ENCODE assay signal across 16 mouse cellular contexts in the genomic region with DNA sequence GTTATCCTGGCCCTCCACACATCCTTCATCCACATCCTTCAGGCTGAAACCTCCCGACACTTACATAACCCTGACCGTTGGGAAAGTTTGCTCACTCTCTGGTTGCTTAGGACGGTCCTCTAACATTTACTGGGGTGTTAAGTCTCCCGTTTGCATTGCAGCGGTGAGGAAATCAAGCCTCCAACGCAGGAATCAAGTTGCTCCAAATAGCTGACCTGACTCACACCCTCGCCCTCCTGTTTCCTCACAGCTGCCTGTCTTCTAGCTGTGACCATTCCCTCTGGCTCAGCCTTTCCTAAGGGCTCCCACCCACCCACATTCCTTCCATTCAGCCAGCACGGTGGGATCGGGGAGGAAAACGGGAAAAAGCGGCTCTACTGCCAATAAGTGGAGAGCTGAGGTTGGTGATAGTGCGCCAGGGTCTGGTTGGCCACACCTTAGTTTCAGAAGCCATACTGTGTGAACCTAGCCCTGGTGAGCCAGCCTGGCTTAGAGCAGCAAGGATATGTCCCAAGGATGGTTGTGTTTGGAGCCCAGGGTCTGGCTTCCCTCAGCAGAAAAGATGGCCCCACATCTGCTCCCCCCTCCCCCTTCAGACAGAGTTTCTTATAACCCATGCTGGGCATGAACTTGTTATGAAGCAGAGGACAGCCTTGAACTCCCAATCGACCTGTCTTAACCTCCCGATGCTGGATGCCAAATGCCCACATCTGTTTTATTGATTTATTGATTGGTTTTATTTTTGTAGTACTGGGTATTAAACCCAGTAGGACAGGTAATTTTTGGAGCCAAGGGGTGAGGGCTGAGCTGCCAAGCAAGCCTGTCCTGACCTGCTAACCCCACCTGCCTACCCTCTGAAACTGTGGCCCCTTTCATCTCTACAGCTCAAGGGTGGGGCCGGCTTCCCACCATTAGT. TPM values are rescaled to one million over a fixed set of nuclear protein-coding genes. Genes with fewer than 3 reads are reported as not detected.
DNase-seq lines count a peak whose midpoint lies in the region; ATAC-seq and TF ChIP-seq lines count a peak whose summit lies in the region.
"Had no signal": no experiment of that assay in that cellular context is flagged by ENCODE, and none has a peak within 500 bp of the region (broad histone marks: within the 10 kb centered on the region; RNA-seq: fewer than 3 reads in every experiment).

No protein-coding gene starts in this region.

- H3K27ac ChIP-seq in gastrocnemius, adult 2 months: peak overlapping the region; percentile 44
- peak overlapping the region; percentile 88 for H3K27ac ChIP-seq in liver, adult 2 months (replicated peaks; ENCODE audit: insufficient read depth, low read depth, low read length)
- no peak overlapping the region; the same call in 1 of the 2 replicates for H3K27ac ChIP-seq in liver, embryonic 12.5 days
- H3K27ac ChIP-seq in liver, postnatal 0 days (ENCODE audit: low read depth): peak overlapping the region; percentile 57
- no peak overlapping the region for H3K27ac ChIP-seq in forebrain, embryonic 11.5 days (ENCODE audit: low read depth, low read length)
- H3K27ac ChIP-seq: embryonic facial prominence, embryonic 12.5 days; hindbrain, embryonic 15.5 days had no signal

- intact Hi-C loops in gastrocnemius, adult 2 months (cut with DNase I): no loop called here
- intact Hi-C loops in gastrocnemius, postnatal 14 days (cut with DNase I; ENCODE audit: low total_unique reads): no loop called here
- intact Hi-C loops in left cerebral cortex, postnatal 14 days (cut with DNase I): no loop called here

- DNase-seq in gastrocnemius, adult 2 months: peak; percentile 48
- DNase-seq in gastrocnemius, postnatal 14 days: no peak
- DNase-seq in liver, adult 2 months (ENCODE audit: extremely low read depth, low read depth, low spot score): peak; percentile 98
- no peak for DNase-seq in liver, postnatal 0 days
- DNase-seq in left cerebral cortex, postnatal 14 days (ENCODE audit: low spot score in 2 of 2): no peak
- no peak for DNase-seq in forebrain, embryonic 11.5 days (ENCODE audit: low spot score)
- DNase-seq: adrenal gland, adult 8-10 months had no signal

- no peaks in the 10 kb centered on the region for H3K36me3 ChIP-seq in liver, adult 2 months (ENCODE audit: control insufficient read depth, insufficient read depth, low read length)
- H3K36me3 ChIP-seq in liver, embryonic 12.5 days: no peaks in the 10 kb centered on the region
- no peaks in the 10 kb centered on the region for H3K36me3 ChIP-seq in E14TG2a.4 (ENCODE audit: insufficient read depth, low read length)
- H3K36me3 ChIP-seq in liver, postnatal 0 days (replicated peaks; ENCODE audit: insufficient read depth, low read length): no peaks in the 10 kb centered on the region; the same call in none of the 2 replicates
- no peaks in the 10 kb centered on the region for H3K36me3 ChIP-seq in forebrain, embryonic 11.5 days (ENCODE audit: control insufficient read depth, insufficient read depth, low read length)
- H3K36me3 ChIP-seq: embryonic facial prominence, embryonic 12.5 days; hindbrain, embryonic 15.5 days had no signal

- H3K4me1 ChIP-seq in liver, adult 2 months (ENCODE audit: control insufficient read depth, insufficient read depth, low read length): peaks cover 21% of the 10 kb centered on the region
- H3K4me1 ChIP-seq in liver, embryonic 12.5 days: peaks cover 12% of the 10 kb centered on the region
- H3K4me1 ChIP-seq in E14TG2a.4 (replicated peaks; ENCODE audit: low read depth, low read length): peaks cover 61% of the 10 kb centered on the region
- H3K4me1 ChIP-seq in liver, postnatal 0 days (ENCODE audit: insufficient read depth): peaks cover 12% of the 10 kb centered on the region
- no peaks in the 10 kb centered on the region for H3K4me1 ChIP-seq in forebrain, embryonic 11.5 days (replicated peaks; ENCODE audit: control insufficient read depth, insufficient read depth, low read length)
- H3K4me1 ChIP-seq: hindbrain, embryonic 15.5 days had no signal

- 15% methylated on average over 15 of the region's 15 CpGs for WGBS in liver, adult 2 months
- WGBS in liver, embryonic 12.5 days (ENCODE audit: insufficient replicate concordance): 28% methylated on average over 15 of the region's 15 CpGs
- 38% methylated on average over 15 of the region's 15 CpGs for WGBS in liver, postnatal 0 days (ENCODE audit: insufficient replicate concordance)
- WGBS in forebrain, embryonic 11.5 days: 52% methylated on average over 15 of the region's 15 CpGs

- TF ChIP-seq POLR2A in liver, adult 2 months (IDR thresholded peaks at IDR 0.05; ENCODE audit: extremely low read depth, insufficient read depth, low read length): no peak

- no peak for TF ChIP-seq EP300 in liver, postnatal 0 days (IDR thresholded peaks at IDR 0.05; ENCODE audit: low read depth)

- no peak for TF ChIP-seq CTCF in gastrocnemius, adult 2 months (IDR thresholded peaks at IDR 0.05)
- no peak for TF ChIP-seq CTCF in liver, adult 2 months (IDR thresholded peaks at IDR 0.05; ENCODE audit: low read depth, low read length)
- TF ChIP-seq CTCF in E14TG2a.4 (conservative IDR thresholded peaks at IDR 0.05; ENCODE audit: low read length): no peak
- no peak for TF ChIP-seq CTCF in liver, postnatal 0 days (IDR thresholded peaks at IDR 0.05; ENCODE audit: low read depth)

- no peaks in the 10 kb centered on the region for H3K27me3 ChIP-seq in liver, adult 2 months (ENCODE audit: control insufficient read depth, insufficient read depth, low read length)
- H3K27me3 ChIP-seq in liver, embryonic 12.5 days (replicated peaks): peaks cover 49% of the 10 kb centered on the region
- peaks cover 22% of the 10 kb centered on the region for H3K27me3 ChIP-seq in E14TG2a.4 (ENCODE audit: insufficient read depth, low read length)
- H3K27me3 ChIP-seq in liver, postnatal 0 days (ENCODE audit: insufficient read depth, low read length): no peaks in the 10 kb centered on the region
- peaks cover 14% of the 10 kb centered on the region for H3K27me3 ChIP-seq in forebrain, embryonic 11.5 days (ENCODE audit: control insufficient read depth, insufficient read depth, low read length)

- ATAC-seq in liver, embryonic 12.5 days: no peak
- ATAC-seq in liver, postnatal 0 days: peak; percentile 55
- ATAC-seq in forebrain, embryonic 11.5 days (replicated peaks; ENCODE audit: low FRiP score): no peak

- H3K9me3 ChIP-seq in liver, embryonic 12.5 days (replicated peaks): no peaks in the 10 kb centered on the region
- H3K9me3 ChIP-seq in E14TG2a.4 (ENCODE audit: low read length): no peaks in the 10 kb centered on the region
- H3K9me3 ChIP-seq in liver, postnatal 0 days (ENCODE audit: low read length): no peaks in the 10 kb centered on the region
- no peaks in the 10 kb centered on the region for H3K9me3 ChIP-seq in forebrain, embryonic 11.5 days (ENCODE audit: control insufficient read depth, low read length)
- H3K9me3 ChIP-seq: embryonic facial prominence, embryonic 12.5 days; hindbrain, embryonic 15.5 days had no signal

- H3K4me2 ChIP-seq in liver, embryonic 12.5 days: no peak overlapping the region
- peak overlapping the region; percentile 6; the same call in 1 of the 2 replicates for H3K4me2 ChIP-seq in liver, postnatal 0 days (ENCODE audit: low read depth, low read length)
- H3K4me2 ChIP-seq in forebrain, embryonic 11.5 days (ENCODE audit: low read depth, low read length, severe bottlenecking): no peak overlapping the region
- H3K4me2 ChIP-seq: embryonic facial prominence, embryonic 12.5 days; hindbrain, embryonic 15.5 days had no signal

- peak overlapping the region; percentile 4; the same call in 1 of the 2 replicates for H3K9ac ChIP-seq in liver, adult 2 months (ENCODE audit: low read depth, low read length)
- H3K9ac ChIP-seq in liver, embryonic 12.5 days: no peak overlapping the region
- no peak overlapping the region for H3K9ac ChIP-seq in liver, postnatal 0 days (replicated peaks)
- no peak overlapping the region for H3K9ac ChIP-seq in forebrain, embryonic 11.5 days (ENCODE audit: low read length)
- H3K9ac ChIP-seq: embryonic facial prominence, embryonic 12.5 days; hindbrain, embryonic 15.5 days had no signal

- no peaks in the 10 kb centered on the region for H3K79me2 ChIP-seq in liver, adult 2 months (ENCODE audit: control insufficient read depth, insufficient read depth, low read length)

- H3K4me3 ChIP-seq in gastrocnemius, adult 2 months: no peak overlapping the region
- H3K4me3 ChIP-seq in liver, adult 2 months (ENCODE audit: insufficient read depth, low read depth, low read length): no peak overlapping the region
- no peak overlapping the region for H3K4me3 ChIP-seq in liver, embryonic 12.5 days
- peak overlapping the region; percentile 32; the same call in 1 of the 2 replicates for H3K4me3 ChIP-seq in E14TG2a.4 (replicated peaks; ENCODE audit: low read length)
- no peak overlapping the region for H3K4me3 ChIP-seq in liver, postnatal 0 days (ENCODE audit: low read depth, low read length)
- no peak overlapping the region for H3K4me3 ChIP-seq in forebrain, embryonic 11.5 days (ENCODE audit: low read depth, low read length)
- H3K4me3 ChIP-seq: embryonic facial prominence, embryonic 12.5 days; hindbrain, embryonic 15.5 days had no signal

RNA-seq across cellular contexts. Expression of gene Taf8, which starts 29.4 kb away (rescaled TPM):
- total RNA-seq in gastrocnemius, adult 2 months (2021): 10 to 100 TPM; 13.0 to 14.1 TPM
- total RNA-seq in gastrocnemius, postnatal 14 days (2021): 10 to 100 TPM in 1 of 2 experiments, 1 to 10 TPM in 1; 9.5 to 10.2 TPM
- 8.2 and 8.7 TPM in 2 replicates for total RNA-seq in liver, adult 2 months (2014; rRNA removed)
- polyA plus RNA-seq in liver, adult 2 months (2012; rRNA removed): 7.8 and 9.6 TPM in 2 replicates
- polyA plus RNA-seq in liver, embryonic 12.5 days (2016; fragmentation: Nextera tagmentation; extraction: Ambion mirVana): 17.6 and 18.0 TPM in 2 replicates
- polyA plus RNA-seq in liver, postnatal 0 days (2015; fragmentation: Nextera tagmentation; extraction: Ambion mirVana): 6.5 and 8.1 TPM in 2 replicates
- total RNA-seq in left cerebral cortex, postnatal 14 days (2021): 10 to 100 TPM; 14.6 to 17.1 TPM
- polyA plus RNA-seq in forebrain, embryonic 11.5 days (2014; fragmentation: Nextera tagmentation; extraction: Ambion mirVana): 29.6 and 32.2 TPM in 2 replicates

RNA-seq across cellular contexts. Expression of gene Ccnd3, which starts 32.2 kb away (rescaled TPM):
- total RNA-seq in gastrocnemius, adult 2 months (2021): 10 to 100 TPM; 18.7 to 25.8 TPM
- 10 to 100 TPM; 57.0 to 63.3 TPM for total RNA-seq in gastrocnemius, postnatal 14 days (2021)
- 16.8 and 23.4 TPM in 2 replicates for total RNA-seq in liver, adult 2 months (2014; rRNA removed)
- 39.1 and 41.8 TPM in 2 replicates for polyA plus RNA-seq in liver, adult 2 months (2012; rRNA removed)
- polyA plus RNA-seq in liver, embryonic 12.5 days (2016; fragmentation: Nextera tagmentation; extraction: Ambion mirVana): 546 and 555 TPM in 2 replicates
- 249 and 250 TPM in 2 replicates for polyA plus RNA-seq in liver, postnatal 0 days (2015; fragmentation: Nextera tagmentation; extraction: Ambion mirVana)
- 10 to 100 TPM; 30.1 to 30.7 TPM for total RNA-seq in left cerebral cortex, postnatal 14 days (2021)
- polyA plus RNA-seq in forebrain, embryonic 11.5 days (2014; fragmentation: Nextera tagmentation; extraction: Ambion mirVana): 253 and 286 TPM in 2 replicates

RNA-seq across cellular contexts. Expression of gene 1700001C19Rik, which starts 35.5 kb away (rescaled TPM):
- total RNA-seq in gastrocnemius, adult 2 months (2021): not detected
- total RNA-seq in gastrocnemius, postnatal 14 days (2021): not detected
- total RNA-seq in liver, adult 2 months (2014; rRNA removed): 12.2 and 16.2 TPM in 2 replicates
- 11.7 and 12.2 TPM in 2 replicates for polyA plus RNA-seq in liver, adult 2 months (2012; rRNA removed)
- 0.62 and 0.66 TPM in 2 replicates for polyA plus RNA-seq in liver, embryonic 12.5 days (2016; fragmentation: Nextera tagmentation; extraction: Ambion mirVana)
- 7.5 and 7.8 TPM in 2 replicates for polyA plus RNA-seq in liver, postnatal 0 days (2015; fragmentation: Nextera tagmentation; extraction: Ambion mirVana)
- total RNA-seq in left cerebral cortex, postnatal 14 days (2021): not detected
- 0.40 TPM in 1 of 2 replicates, not detected in the other for polyA plus RNA-seq in forebrain, embryonic 11.5 days (2014; fragmentation: Nextera tagmentation; extraction: Ambion mirVana)
- total RNA-seq: gastrocnemius, postnatal 4 days; layer of hippocampus, adult 18-20 months; left cerebral cortex, postnatal 10 days; megakaryocyte, adult 5-6 weeks had no signal
- polyA plus RNA-seq: spleen, adult 2 months had no signal

RNA-seq across cellular contexts. Expression of gene AI661453, which starts 36.3 kb away (rescaled TPM):
- total RNA-seq in gastrocnemius, adult 2 months (2021): under 1 TPM; 0.23 to 0.45 TPM
- under 1 TPM; 0.31 to 0.49 TPM for total RNA-seq in gastrocnemius, postnatal 14 days (2021)
- 2.4 and 6.2 TPM in 2 replicates for total RNA-seq in liver, adult 2 months (2014; rRNA removed)
- polyA plus RNA-seq in liver, adult 2 months (2012; rRNA removed): 5.7 and 6.3 TPM in 2 replicates
- polyA plus RNA-seq in liver, embryonic 12.5 days (2016; fragmentation: Nextera tagmentation; extraction: Ambion mirVana): 0.10 and 0.31 TPM in 2 replicates
- polyA plus RNA-seq in liver, postnatal 0 days (2015; fragmentation: Nextera tagmentation; extraction: Ambion mirVana): 1.0 and 1.6 TPM in 2 replicates
- under 1 TPM; 0.23 to 0.59 TPM for total RNA-seq in left cerebral cortex, postnatal 14 days (2021)
- 0.27 and 0.31 TPM in 2 replicates for polyA plus RNA-seq in forebrain, embryonic 11.5 days (2014; fragmentation: Nextera tagmentation; extraction: Ambion mirVana)

Comparison
In these comparisons a context has a peak if more than half of its experiments do, and no peak if none do; other contexts are left out.
1. DNase-seq: peak in gastrocnemius, adult 2 months (single experiment) and liver, adult 2 months (single experiment); none in gastrocnemius, postnatal 14 days (single experiment), liver, postnatal 0 days (single experiment), left cerebral cortex, postnatal 14 days (0 of 2) and forebrain, embryonic 11.5 days (single experiment).
2. H3K27ac ChIP-seq: peak in gastrocnemius, adult 2 months (single experiment), liver, adult 2 months (single experiment) and liver, postnatal 0 days (single experiment); none in liver, embryonic 12.5 days (single experiment) and forebrain, embryonic 11.5 days (single experiment).
3. RNA of gene 1700001C19Rik, which starts 35.5 kb away (total RNA-seq): 12.2 to 16.2 TPM in liver, adult 2 months; not detected in left cerebral cortex, postnatal 14 days, not detected in gastrocnemius, adult 2 months and not detected in gastrocnemius, postnatal 14 days; every median in the first group is over 10 times any median in the second.